Mouse (Mus musculus) liver, postnatal 0 days (tissue): ENCODE measurements at regions not wholly inside any gene's neighbourhood (a gene's known extent, or its start where the extent isn't known, plus 50 kb on each side); places are given as distances from the start of the nearest gene placed in this dataset.

Experiments used
- ATAC-seq: fragments of 200-750 bp; cut with Nextera tagmentation; 2 replicates; pipeline ENCODE4 v1.8.0; 2017; ENCODE audit warnings: mild to moderate bottlenecking, moderate library complexity
- DNase-seq: peaks from one replicate; pipeline ENCODE4 v3.0.0-alpha.2; 2016
- H3K27ac ChIP-seq: fragments of 300-500 bp; sonication (generic); 2 replicates; pipeline ENCODE4 v1.5.1; 2014; ENCODE audit warnings: antibody characterized with exemption, moderate library complexity, mild to moderate bottlenecking, low read depth
- H3K27me3 ChIP-seq: fragments of 300-500 bp; sonication (generic); 2 replicates; pipeline ENCODE4 v1.6.1; 2014; ENCODE audit warnings: low read length, control low read depth, mixed read lengths; ENCODE audit not compliant: insufficient read depth
- H3K36me3 ChIP-seq: fragments of 300-500 bp; sonication (generic); replicated peaks from 2 replicates; pipeline ENCODE4 v1.6.1; 2014; ENCODE audit warnings: mild to moderate bottlenecking, control low read depth, low read length, moderate library complexity, mixed read lengths; ENCODE audit not compliant: insufficient read depth
- H3K4me1 ChIP-seq: fragments of 300-500 bp; sonication (generic); 2 replicates; pipeline ENCODE4 v1.6.1; 2014; ENCODE audit warnings: antibody characterized with exemption, mild to moderate bottlenecking, control low read depth; ENCODE audit not compliant: insufficient read depth
- H3K4me2 ChIP-seq: fragments of 300-500 bp; sonication (generic); 2 replicates; pipeline ENCODE4 v1.6.1; 2014; ENCODE audit warnings: low read depth, mild to moderate bottlenecking, low read length, moderate library complexity, mixed read lengths
- H3K4me3 ChIP-seq: fragments of 300-500 bp; sonication (generic); 2 replicates; pipeline ENCODE4 v1.5.1; 2014; ENCODE audit warnings: low read depth, low read length
- H3K9ac ChIP-seq: fragments of 300-500 bp; sonication (generic); replicated peaks from 2 replicates; pipeline ENCODE4 v1.6.1; 2014; ENCODE audit warnings: mild to moderate bottlenecking, moderate library complexity
- H3K9me3 ChIP-seq: fragments of 300-500 bp; sonication (generic); 2 replicates; pipeline ENCODE4 v1.6.1; 2016; ENCODE audit warnings: mild to moderate bottlenecking, control low read depth, low read length, mixed read lengths
- CTCF ChIP-seq: sonication (generic); IDR thresholded peaks from 2 replicates; pipeline ENCODE4 v1.5.1; 2016; ENCODE audit warnings: antibody characterized with exemption, low read depth
- EP300 ChIP-seq: IDR thresholded peaks from 2 replicates; pipeline ENCODE4 v1.6.1; 2016; ENCODE audit warnings: antibody characterized with exemption, low read depth, mild to moderate bottlenecking

- DNase-seq (no peak), ATAC-seq (no peak)
- H3K4me1 ChIP-seq, result no peaks in the 10 kb centered on the region
- H3K9ac ChIP-seq, result no peak overlapping the region
- no peaks in the 10 kb centered on the region for H3K36me3 ChIP-seq
- TF ChIP-seq EP300 (no peak), CTCF (no peak)
- no peak overlapping the region for H3K4me2 ChIP-seq
- H3K27ac ChIP-seq, result no peak overlapping the region
- H3K4me3 ChIP-seq, result no peak overlapping the region
- H3K9me3 ChIP-seq, result no peaks in the 10 kb centered on the region
- no peaks in the 10 kb centered on the region for H3K27me3 ChIP-seq
Observed at GRCm38 (mm10) chr4:7091201-7091814, 1147.5 kb downstream of the Car8 start.
